Mouse (Mus musculus) neural tube, embryonic 14.5 days (tissue): Measurements from ENCODE around the gene Cyth2. TPM values are rescaled to one million over a fixed set of nuclear protein-coding genes. Genes with fewer than 3 reads are reported as not detected.

Experiments used
- ATAC-seq: fragments of 200-750 bp; cut with Nextera tagmentation; 2 replicates; pipeline ENCODE4 v1.8.0; 2017; ENCODE audit warnings: low read depth, mild to moderate bottlenecking, moderate TSS enrichment, moderate library complexity
- H3K27ac ChIP-seq: fragments of 300-500 bp; sonication (generic); 2 replicates; pipeline ENCODE4 v1.5.1; 2014; ENCODE audit warnings: low read depth, mild to moderate bottlenecking, control low read depth, low read length, moderate library complexity, mixed read lengths
- H3K27me3 ChIP-seq: fragments of 300-500 bp; sonication (generic); 2 replicates; pipeline ENCODE4 v1.6.1; 2014; ENCODE audit warnings: low read length; ENCODE audit not compliant: control insufficient read depth, insufficient read depth
- H3K36me3 ChIP-seq: fragments of 300-500 bp; sonication (generic); 2 replicates; pipeline ENCODE4 v1.6.1; 2014; ENCODE audit warnings: low read length, mixed read lengths; ENCODE audit not compliant: control insufficient read depth, insufficient read depth
- H3K4me1 ChIP-seq: fragments of 300-500 bp; sonication (generic); 2 replicates; pipeline ENCODE4 v1.6.1; 2014; ENCODE audit warnings: low read length; ENCODE audit not compliant: control insufficient read depth, insufficient read depth
- H3K4me2 ChIP-seq: fragments of 300-500 bp; sonication (generic); 2 replicates; pipeline ENCODE4 v1.6.1; 2014; ENCODE audit warnings: mild to moderate bottlenecking, low read depth, low read length, control low read depth
- H3K4me3 ChIP-seq: fragments of 300-500 bp; sonication (generic); 2 replicates; pipeline ENCODE4 v1.5.1; 2014; ENCODE audit warnings: low read depth, low read length, control low read depth, mixed read lengths
- H3K9ac ChIP-seq: fragments of 300-500 bp; sonication (generic); replicated peaks from 2 replicates; pipeline ENCODE4 v1.6.1; 2014; ENCODE audit warnings: low read depth, mild to moderate bottlenecking, control low read depth, low read length, mixed read lengths
- H3K9me3 ChIP-seq: fragments of 300-500 bp; sonication (generic); 2 replicates; pipeline ENCODE4 v1.6.1; 2016; ENCODE audit warnings: low read length; ENCODE audit not compliant: control insufficient read depth
- WGBS: fragments of 180-500 bp; shearing (Covaris S2); extraction: QIAGEN DNeasy Blood & Tissue Kit; methylation state at CpG from one replicate; pipeline ENCODE4 v1.1.7; 2014; 5-methylcytosine and 5-hydroxymethylcytosine counted together
- polyA plus RNA-seq: library from polyadenylated mRNA; unstranded; fragments of >200 nt; fragmentation: Nextera tagmentation; extraction: Ambion mirVana; gene quantifications from 2 replicates; pipeline ENCODE4 v1.2.1, GENCODE M21; 2014

The Cyth2 gene
- polyA plus RNA-seq, 1 experiment from 2014 or later: 223 TPM

DNA sequence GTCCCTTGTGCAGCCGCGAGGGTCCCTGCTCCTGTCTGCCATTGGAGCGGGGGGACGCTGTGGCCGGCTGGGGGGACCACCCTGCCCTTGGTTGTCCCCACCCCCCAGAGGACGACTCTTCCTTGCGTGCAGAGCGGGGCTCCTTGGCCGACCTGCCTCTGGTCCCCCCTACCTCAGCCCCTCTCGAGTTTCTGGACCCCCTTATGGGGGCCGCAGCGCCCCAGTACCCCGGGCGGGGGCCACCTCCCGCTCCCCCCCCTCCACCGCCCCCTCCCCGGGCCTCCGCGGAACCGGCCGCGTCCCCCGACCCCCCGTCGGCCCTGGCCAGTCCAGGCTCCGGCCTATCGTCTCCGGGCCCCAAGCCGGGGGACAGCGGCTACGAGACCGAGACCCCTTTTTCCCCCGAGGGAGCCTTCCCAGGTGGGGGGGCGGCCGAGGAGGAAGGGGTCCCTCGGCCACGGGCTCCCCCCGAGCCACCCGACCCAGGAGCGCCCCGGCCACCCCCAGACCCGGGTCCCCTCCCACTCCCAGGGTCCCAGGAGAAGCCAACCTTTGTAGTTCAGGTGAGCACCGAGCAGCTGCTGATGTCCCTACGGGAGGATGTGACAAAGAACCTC is 20.3 kb downstream of the Cyth2 start:
- Histone ChIP-seq H3K4me3 (no peak overlapping the region), H3K36me3 (peaks cover 68% of the 10 kb centered on the region), H3K9me3 (no peaks in the 10 kb centered on the region), H3K4me1 (peaks cover 17% of the 10 kb centered on the region), H3K9ac (no peak overlapping the region), H3K4me2 (no peak overlapping the region), H3K27ac (no peak overlapping the region), H3K27me3 (no peaks in the 10 kb centered on the region)
- ATAC-seq: no peak
- WGBS: 81% methylated on average over 29 of the region's 44 CpGs

DNA sequence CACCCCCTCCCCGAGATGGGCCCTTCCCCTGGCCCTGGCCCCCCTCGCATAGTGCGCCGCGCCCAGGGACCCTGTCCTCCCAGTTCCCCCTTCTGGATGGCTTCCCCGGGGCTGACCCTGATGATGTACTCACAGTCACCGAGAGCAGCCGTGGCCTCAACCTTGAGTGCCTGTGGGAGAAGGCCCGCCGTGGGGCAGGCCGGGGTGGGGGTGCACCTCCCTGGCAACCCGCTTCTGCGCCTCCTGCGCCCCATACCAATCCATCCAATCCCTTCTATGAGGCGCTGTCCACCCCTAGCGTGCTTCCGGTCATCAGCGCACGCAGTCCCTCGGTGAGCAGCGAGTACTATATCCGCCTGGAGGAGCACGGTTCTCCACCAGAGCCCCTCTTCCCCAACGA is 21.1 kb downstream of the Cyth2 start:
- ATAC-seq: no peak
- no peak overlapping the region for H3K4me2 ChIP-seq
- no peak overlapping the region for H3K27ac ChIP-seq
- H3K9me3 ChIP-seq: no peaks in the 10 kb centered on the region
- peaks cover 12% of the 10 kb centered on the region for H3K4me1 ChIP-seq
- H3K9ac ChIP-seq: no peak overlapping the region
- H3K4me3 ChIP-seq: no peak overlapping the region
- 89% methylated on average over 24 of the region's 24 CpGs for WGBS
- H3K27me3 ChIP-seq: no peaks in the 10 kb centered on the region
- peaks cover 69% of the 10 kb centered on the region for H3K36me3 ChIP-seq

GRCm38 (mm10) chr7:45791756-45792490 is 22.5 kb downstream of the Cyth2 start:
- no peaks in the 10 kb centered on the region for H3K9me3 ChIP-seq
- H3K36me3 ChIP-seq: peaks cover 76% of the 10 kb centered on the region
- 77% methylated on average over 17 of the region's 17 CpGs for WGBS
- no peaks in the 10 kb centered on the region for H3K27me3 ChIP-seq
- H3K9ac ChIP-seq: no peak overlapping the region
- peaks cover 8% of the 10 kb centered on the region for H3K4me1 ChIP-seq
- ATAC-seq: no peak
- H3K4me3 ChIP-seq: no peak overlapping the region
- no peak overlapping the region for H3K4me2 ChIP-seq
- H3K27ac ChIP-seq: no peak overlapping the region

- WGBS: 81% methylated on average over 6 of the region's 6 CpGs
- no peak overlapping the region for H3K4me2 ChIP-seq
- peaks cover 13% of the 10 kb centered on the region for H3K4me1 ChIP-seq
- H3K4me3 ChIP-seq: no peak overlapping the region
- H3K9ac ChIP-seq: no peak overlapping the region
- ATAC-seq: no peak
- no peak overlapping the region for H3K27ac ChIP-seq
- H3K27me3 ChIP-seq: no peaks in the 10 kb centered on the region
- H3K36me3 ChIP-seq: peaks cover 74% of the 10 kb centered on the region
- no peaks in the 10 kb centered on the region for H3K9me3 ChIP-seq
Measured at GRCm38 (mm10) chr7:45790721-45791120, 23.7 kb downstream of the Cyth2 start.

GRCm38 (mm10) chr7:45787642-45788041 is 26.7 kb downstream of the Cyth2 start:
- WGBS: 93% methylated on average over 22 of the region's 22 CpGs
- H3K27ac ChIP-seq: no peak overlapping the region
- no peak for ATAC-seq

GRCm38 (mm10) chr7:45786661-45787413 is 27.5 kb downstream of the Cyth2 start:
- H3K27ac ChIP-seq: 0 out of 2 replicates have a peak overlapping the region, but pooled peaks have one; percentile 36
- H3K4me2 ChIP-seq: peak overlapping the region; percentile 72
- H3K27me3 ChIP-seq: peaks cover 2% of the 10 kb centered on the region; the same call in 1 of the 2 replicates
- 6% methylated on average over 17 of the region's 17 CpGs for WGBS
- peak; percentile 30 for ATAC-seq
- peak overlapping the region; percentile 97 for H3K4me3 ChIP-seq
- H3K9ac ChIP-seq: peak overlapping the region; percentile 97
- H3K36me3 ChIP-seq: peaks cover 39% of the 10 kb centered on the region
- peaks cover 13% of the 10 kb centered on the region for H3K4me1 ChIP-seq
- no peaks in the 10 kb centered on the region for H3K9me3 ChIP-seq

More at GRCm38 (mm10) chr7:45787642-45788041, 26.7 kb downstream of the Cyth2 start:
- H3K4me2 ChIP-seq: peak overlapping the region; percentile 72
- H3K4me3 ChIP-seq: no peak overlapping the region; the same call in 1 of the 2 replicates
- H3K9me3 ChIP-seq: no peaks in the 10 kb centered on the region
- H3K9ac ChIP-seq: no peak overlapping the region
- peaks cover 2% of the 10 kb centered on the region; the same call in 1 of the 2 replicates for H3K27me3 ChIP-seq
- H3K4me1 ChIP-seq: peaks cover 13% of the 10 kb centered on the region
- peaks cover 47% of the 10 kb centered on the region for H3K36me3 ChIP-seq

GRCm38 (mm10) chr7:45786136-45786578 is 28.2 kb downstream of the Cyth2 start:
- peak; percentile 32 for ATAC-seq
- WGBS: under 1% methylated on average over 14 of the region's 14 CpGs
- Histone ChIP-seq H3K27me3 (peaks cover 2% of the 10 kb centered on the region; the same call in 1 of the 2 replicates), H3K27ac (peak overlapping the region; percentile 95), H3K4me2 (peak overlapping the region; percentile 72), H3K9ac (peak overlapping the region; percentile 97), H3K4me1 (peaks cover 13% of the 10 kb centered on the region), H3K4me3 (peak overlapping the region; percentile 97), H3K9me3 (no peaks in the 10 kb centered on the region), H3K36me3 (peaks cover 34% of the 10 kb centered on the region)

GRCm38 (mm10) chr7:45785388-45786135 is 28.8 kb downstream of the Cyth2 start:
- ATAC-seq: peak; percentile 38
- peak overlapping the region; percentile 97 for H3K4me3 ChIP-seq
- H3K9me3 ChIP-seq: no peaks in the 10 kb centered on the region
- peaks cover 30% of the 10 kb centered on the region for H3K36me3 ChIP-seq
- peak overlapping the region; percentile 97 for H3K9ac ChIP-seq
- peak overlapping the region; percentile 72 for H3K4me2 ChIP-seq
- peaks cover 13% of the 10 kb centered on the region for H3K4me1 ChIP-seq
- peaks cover 2% of the 10 kb centered on the region; the same call in 1 of the 2 replicates for H3K27me3 ChIP-seq
- under 1% methylated on average over 34 of the region's 42 CpGs for WGBS
- peak overlapping the region; percentile 95 for H3K27ac ChIP-seq
